Mouse (Mus musculus) kidney, embryonic 16.5 days (tissue): ENCODE measurements at regions not wholly inside any gene's neighbourhood (a gene's known extent, or its start where the extent isn't known, plus 50 kb on each side); places are given as distances from the start of the nearest gene placed in this dataset.
A peak's percentile ranks its signal among the peaks of the same experiment; 100 is the strongest.

Experiments used
- ATAC-seq: fragments of 200-750 bp; cut with Nextera tagmentation; 2 replicates; pipeline ENCODE4 v1.8.0; 2017; ENCODE audit warnings: moderate TSS enrichment; ENCODE audit not compliant: low FRiP score, low TSS enrichment
- H3K27ac ChIP-seq: fragments of 300-500 bp; sonication (generic); 2 replicates; pipeline ENCODE4 v1.5.1; 2014; ENCODE audit warnings: low read length
- H3K27me3 ChIP-seq: fragments of 300-500 bp; sonication (generic); 2 replicates; pipeline ENCODE4 v1.6.1; 2014; ENCODE audit warnings: low read length, control low read depth, mixed read lengths; ENCODE audit not compliant: insufficient read depth
- H3K36me3 ChIP-seq: fragments of 300-500 bp; sonication (generic); 2 replicates; pipeline ENCODE4 v1.6.1; 2014; ENCODE audit warnings: low read length, control low read depth, mixed read lengths; ENCODE audit not compliant: insufficient read depth
- H3K4me1 ChIP-seq: fragments of 300-500 bp; sonication (generic); 2 replicates; pipeline ENCODE4 v1.6.1; 2014; ENCODE audit warnings: low read length, control low read depth, mixed read lengths; ENCODE audit not compliant: insufficient read depth
- H3K4me2 ChIP-seq: fragments of 300-500 bp; sonication (generic); replicated peaks from 2 replicates; pipeline ENCODE4 v1.6.1; 2014; ENCODE audit warnings: low read depth, low read length
- H3K4me3 ChIP-seq: fragments of 300-500 bp; sonication (generic); 2 replicates; pipeline ENCODE4 v1.5.1; 2014; ENCODE audit warnings: mild to moderate bottlenecking, low read length
- H3K9ac ChIP-seq: fragments of 300-500 bp; sonication (generic); replicated peaks from 2 replicates; pipeline ENCODE4 v1.6.1; 2014; ENCODE audit warnings: low read length
- H3K9me3 ChIP-seq: fragments of 300-500 bp; sonication (generic); 2 replicates; pipeline ENCODE4 v1.6.1; 2016; ENCODE audit warnings: low read length, control low read depth
- WGBS: fragments of 180-500 bp; shearing (Covaris S2); extraction: QIAGEN DNeasy Blood & Tissue Kit; methylation state at CpG from one replicate; pipeline ENCODE4 v1.1.7; 2014; 5-methylcytosine and 5-hydroxymethylcytosine counted together

DNA sequence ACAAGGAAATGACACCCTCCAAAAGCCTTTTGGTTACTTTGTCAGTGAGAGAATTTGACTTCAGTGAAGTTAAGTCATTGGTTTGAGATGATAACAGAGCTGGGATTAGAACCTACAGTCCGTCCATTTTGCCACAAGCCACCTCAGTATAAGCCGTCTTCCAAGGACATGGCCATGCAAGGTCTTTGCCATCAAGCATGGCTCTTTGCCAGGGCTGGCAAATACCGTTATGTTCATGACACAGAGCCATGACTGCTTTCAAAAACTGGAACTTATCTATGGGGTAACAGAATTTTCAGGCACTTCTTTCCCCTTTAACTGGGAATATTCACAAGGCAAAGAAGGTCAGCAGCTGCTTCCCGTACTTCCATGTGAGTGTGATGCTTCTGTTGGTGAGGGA, 441.9 kb upstream of the Fam19a5 start:
- Histone ChIP-seq H3K9ac (no peak overlapping the region), H3K4me3 (no peak overlapping the region), H3K27ac (no peak overlapping the region), H3K27me3 (no peaks in the 10 kb centered on the region), H3K4me2 (no peak overlapping the region), H3K4me1 (no peaks in the 10 kb centered on the region), H3K9me3 (no peaks in the 10 kb centered on the region), H3K36me3 (no peaks in the 10 kb centered on the region)
- WGBS, result 77% methylated on average over 4 of the region's 4 CpGs
- ATAC-seq, result no peak

DNA sequence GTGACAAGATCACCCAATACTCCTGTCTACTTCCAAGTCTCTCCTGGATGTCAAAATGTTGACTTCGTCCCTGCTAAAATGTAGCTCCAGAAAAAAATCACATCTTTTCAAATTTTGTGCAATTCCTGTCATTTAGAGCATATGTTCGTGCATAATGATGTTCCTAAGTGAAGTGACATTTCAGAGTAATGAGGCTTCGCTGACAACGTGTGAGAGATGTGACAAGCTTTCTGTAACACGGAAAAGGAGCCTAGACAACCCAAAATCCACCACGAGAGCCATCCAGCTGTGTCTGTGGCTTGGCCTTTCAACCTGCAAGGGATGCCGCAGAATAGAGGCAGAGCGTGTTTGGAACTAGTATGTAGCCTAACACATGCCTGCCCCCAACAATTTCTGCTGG, 438.1 kb upstream of the Fam19a5 start:
- Histone ChIP-seq H3K9me3 (no peaks in the 10 kb centered on the region), H3K27ac (no peak overlapping the region), H3K4me2 (no peak overlapping the region), H3K4me3 (no peak overlapping the region), H3K27me3 (no peaks in the 10 kb centered on the region), H3K4me1 (no peaks in the 10 kb centered on the region), H3K36me3 (no peaks in the 10 kb centered on the region), H3K9ac (no peak overlapping the region)
- 93% methylated on average over 8 of the region's 8 CpGs for WGBS
- no peak for ATAC-seq

DNA sequence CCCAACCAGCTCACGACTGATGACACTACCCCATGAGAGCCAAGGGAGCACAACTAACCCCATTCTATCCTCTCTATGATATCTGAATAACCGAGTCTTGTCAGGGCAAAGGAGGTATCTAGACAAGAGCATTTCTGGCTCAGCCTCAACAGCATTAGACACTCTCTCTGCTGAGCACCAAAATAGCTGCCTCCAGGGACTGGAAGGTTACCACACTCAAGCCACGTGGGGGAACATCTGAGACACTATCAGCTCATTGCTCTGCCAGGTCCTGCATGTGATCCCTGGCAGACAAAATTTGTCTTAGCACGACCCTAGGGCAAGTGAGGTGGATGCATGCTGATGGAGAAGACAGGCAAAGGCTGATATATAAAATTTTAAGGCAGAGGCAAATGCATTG, 436.4 kb upstream of the Fam19a5 start:
- no peaks in the 10 kb centered on the region for H3K9me3 ChIP-seq
- ATAC-seq, result no peak
- H3K27ac ChIP-seq, result no peak overlapping the region
- H3K27me3 ChIP-seq, result no peaks in the 10 kb centered on the region
- 74% methylated on average over 4 of the region's 4 CpGs for WGBS
- no peak overlapping the region for H3K9ac ChIP-seq
- no peaks in the 10 kb centered on the region for H3K4me1 ChIP-seq
- H3K36me3 ChIP-seq, result no peaks in the 10 kb centered on the region
- no peak overlapping the region for H3K4me3 ChIP-seq
- H3K4me2 ChIP-seq, result no peak overlapping the region

GRCm38 (mm10) chr15:87108411-87108810, 435.7 kb upstream of the Fam19a5 start:
- Histone ChIP-seq H3K9me3 (no peaks in the 10 kb centered on the region), H3K4me1 (no peaks in the 10 kb centered on the region), H3K27me3 (no peaks in the 10 kb centered on the region), H3K27ac (no peak overlapping the region), H3K36me3 (no peaks in the 10 kb centered on the region), H3K4me2 (no peak overlapping the region), H3K9ac (no peak overlapping the region), H3K4me3 (no peak overlapping the region)
- no peak for ATAC-seq
- 79% methylated on average over 7 of the region's 7 CpGs for WGBS

GRCm38 (mm10) chr15:87122656-87123055, 421.4 kb upstream of the Fam19a5 start:
- Histone ChIP-seq H3K9me3 (no peaks in the 10 kb centered on the region), H3K4me2 (no peak overlapping the region), H3K9ac (no peak overlapping the region), H3K36me3 (no peaks in the 10 kb centered on the region), H3K4me1 (no peaks in the 10 kb centered on the region), H3K27me3 (no peaks in the 10 kb centered on the region), H3K27ac (no peak overlapping the region), H3K4me3 (no peak overlapping the region)
- no peak for ATAC-seq
- WGBS, result 31% methylated on average over 4 of the region's 4 CpGs

DNA sequence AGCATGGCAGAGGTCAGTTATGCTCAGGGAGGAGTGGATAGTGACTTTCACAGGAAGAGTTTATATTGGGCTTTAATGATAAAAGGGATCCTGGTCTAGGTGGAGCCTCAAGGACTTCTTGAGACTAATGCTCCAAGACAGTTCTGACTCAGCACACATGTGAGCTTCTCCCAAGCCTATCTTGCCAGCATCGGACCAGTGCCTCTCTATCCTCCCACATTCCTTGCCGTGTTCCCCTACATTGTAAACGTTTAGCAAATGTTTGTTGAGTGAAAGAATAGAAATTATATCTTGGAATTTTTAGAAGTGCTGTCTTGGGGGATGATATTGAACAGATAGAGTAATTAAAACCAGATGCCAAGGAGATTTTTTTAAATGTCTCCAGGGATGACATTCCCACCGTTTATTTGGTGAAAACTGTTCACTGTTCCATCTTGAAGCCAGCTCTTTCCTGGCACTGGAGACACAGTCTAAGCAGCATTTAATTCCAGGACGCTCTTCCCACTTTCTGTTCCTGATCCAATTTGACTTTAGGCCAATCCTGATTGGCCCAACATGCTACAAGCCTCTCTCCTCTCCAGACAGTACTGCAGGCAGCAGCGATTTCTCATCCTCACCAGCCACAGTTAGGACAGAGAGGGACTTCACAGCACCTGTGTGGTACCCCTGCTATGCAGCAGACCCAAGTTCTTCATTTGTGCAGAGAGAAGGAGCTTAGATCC, 418.5 kb upstream of the Fam19a5 start:
- Histone ChIP-seq H3K4me1 (no peaks in the 10 kb centered on the region), H3K36me3 (no peaks in the 10 kb centered on the region), H3K4me2 (no peak overlapping the region), H3K9ac (no peak overlapping the region), H3K4me3 (no peak overlapping the region), H3K27ac (no peak overlapping the region), H3K9me3 (no peaks in the 10 kb centered on the region), H3K27me3 (no peaks in the 10 kb centered on the region)
- WGBS, result 66% methylated on average over 6 of the region's 6 CpGs
- ATAC-seq, result no peak

DNA sequence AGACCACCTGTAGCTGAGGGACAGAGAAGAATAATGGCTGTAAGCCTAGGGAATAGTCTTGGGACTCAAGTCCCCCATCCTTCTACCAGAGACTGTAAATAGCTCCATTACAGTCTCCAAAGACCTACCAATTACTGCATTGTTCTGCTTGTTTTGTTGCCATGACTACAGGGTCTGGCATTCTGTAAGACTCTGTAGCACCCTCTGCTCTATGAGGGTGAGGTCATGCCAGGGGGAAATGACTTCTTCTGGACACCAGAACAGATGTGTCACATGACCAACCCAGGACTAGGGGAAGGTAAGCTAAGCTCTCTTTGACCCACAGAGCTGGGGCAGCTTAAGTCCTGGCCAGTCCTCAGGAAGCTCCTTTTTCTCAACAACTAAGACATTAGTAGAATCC, 405.2 kb upstream of the Fam19a5 start:
- Histone ChIP-seq H3K4me1 (no peaks in the 10 kb centered on the region), H3K27ac (no peak overlapping the region), H3K9me3 (no peaks in the 10 kb centered on the region), H3K27me3 (no peaks in the 10 kb centered on the region), H3K9ac (no peak overlapping the region), H3K36me3 (no peaks in the 10 kb centered on the region), H3K4me2 (no peak overlapping the region), H3K4me3 (no peak overlapping the region)
- ATAC-seq, result no peak

DNA sequence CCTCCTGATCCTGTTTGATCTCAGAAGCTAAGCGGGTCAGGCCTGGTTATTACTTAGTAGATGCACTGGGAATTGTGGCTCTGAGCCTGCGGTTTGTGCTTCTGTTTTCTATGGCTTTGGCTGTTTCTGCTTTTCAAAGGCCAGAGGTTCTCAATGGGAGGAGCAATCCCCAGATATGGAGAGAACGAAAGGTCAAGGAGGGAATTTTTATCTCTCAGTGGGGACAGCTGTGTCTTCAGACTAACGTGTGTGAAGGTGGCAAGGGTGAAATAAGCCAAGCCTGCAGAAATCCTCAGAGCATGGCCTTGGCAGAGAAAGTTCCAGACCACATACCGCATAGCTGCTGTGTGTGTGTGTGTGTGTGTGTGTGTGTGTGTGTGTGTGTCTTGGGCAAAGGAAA, 375.0 kb upstream of the Fam19a5 start:
- H3K27me3 ChIP-seq, result no peaks in the 10 kb centered on the region
- no peak for ATAC-seq
- no peak overlapping the region for H3K4me2 ChIP-seq
- WGBS, result 71% methylated on average over 5 of the region's 5 CpGs
- H3K36me3 ChIP-seq, result no peaks in the 10 kb centered on the region
- H3K27ac ChIP-seq, result no peak overlapping the region
- no peak overlapping the region for H3K4me3 ChIP-seq
- H3K9ac ChIP-seq, result no peak overlapping the region
- no peaks in the 10 kb centered on the region for H3K4me1 ChIP-seq
- H3K9me3 ChIP-seq, result no peaks in the 10 kb centered on the region

DNA sequence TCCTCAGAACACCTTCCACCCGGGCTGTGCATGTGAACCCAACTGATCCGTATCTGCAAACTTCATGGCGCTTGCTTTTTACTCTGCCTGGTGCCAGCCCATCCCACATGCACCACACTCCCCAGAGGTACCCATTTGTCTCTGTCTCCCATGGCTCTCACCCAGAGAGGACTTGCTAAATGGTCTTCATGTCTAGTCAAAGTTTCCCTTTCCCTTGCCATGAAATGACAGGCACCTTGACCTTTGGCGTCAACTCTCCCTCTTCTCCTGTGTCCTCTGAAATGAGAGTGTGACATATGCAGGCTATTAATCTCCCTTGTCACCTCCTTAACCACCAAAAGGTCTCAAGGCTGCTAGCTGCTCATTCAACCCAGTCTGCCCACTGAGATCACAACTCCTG, 373.2 kb upstream of the Fam19a5 start:
- WGBS, result 19% methylated on average over 4 of the region's 4 CpGs

GRCm38 (mm10) chr15:87173096-87173495, 371.0 kb upstream of the Fam19a5 start:
- no peak overlapping the region for H3K4me3 ChIP-seq
- no peak for ATAC-seq
- 95% methylated on average over 2 of the region's 2 CpGs for WGBS
- no peaks in the 10 kb centered on the region for H3K4me1 ChIP-seq
- no peak overlapping the region for H3K9ac ChIP-seq
- H3K9me3 ChIP-seq, result no peaks in the 10 kb centered on the region
- no peaks in the 10 kb centered on the region for H3K27me3 ChIP-seq
- no peak overlapping the region for H3K4me2 ChIP-seq
- no peak overlapping the region for H3K27ac ChIP-seq
- no peaks in the 10 kb centered on the region for H3K36me3 ChIP-seq

More for the DNA sequence above, 373.2 kb upstream of the Fam19a5 start:
- H3K36me3 ChIP-seq, result no peaks in the 10 kb centered on the region
- no peak overlapping the region for H3K4me3 ChIP-seq
- H3K4me1 ChIP-seq, result no peaks in the 10 kb centered on the region
- H3K27ac ChIP-seq, result no peak overlapping the region
- peak; percentile 63 for ATAC-seq
- H3K4me2 ChIP-seq, result no peak overlapping the region
- H3K9me3 ChIP-seq, result no peaks in the 10 kb centered on the region
- no peak overlapping the region for H3K9ac ChIP-seq
- no peaks in the 10 kb centered on the region for H3K27me3 ChIP-seq
